Mouse (Mus musculus): Measurements from ENCODE around the gene Etv6. TPM values are rescaled to one million over a fixed set of nuclear protein-coding genes. Genes with fewer than 3 reads are reported as not detected.
"Not testable (repeated sequence)": the region's sequence is repeated elsewhere in the genome, so short reads cannot be mapped to it uniquely, and the experiment has no call there.

Gene Etv6
- polyA plus RNA-seq (2016; fragmentation: Nextera tagmentation; extraction: Ambion mirVana): 16.4 and 17.8 TPM in 2 replicates

- Histone ChIP-seq H3K27ac (peak within 1 kb of the TSS; percentile 100), H3K4me1 (peaks cover 42% of the 10 kb centered on the region)
- under 1% methylated on average over 69 of the region's 78 CpGs for WGBS
Observed at GRCm38 (mm10) chr6:134035490-134036405, at the start of gene Etv6. Gene Etv6, plus strand, starts transcription at chr6:134035700.

GRCm38 (mm10) chr6:133986161-133986560 lies 49.3 kb upstream of the Etv6 start:
- Histone ChIP-seq H3K27me3 (ENCODE audit: low read depth, poor library complexity, severe bottlenecking) (no peaks in the 10 kb centered on the region), H3K27ac (no peak overlapping the region), H3K36me3 (no peaks in the 10 kb centered on the region), H3K9me3 (replicated peaks) (no peaks in the 10 kb centered on the region), H3K4me1 (peaks cover 13% of the 10 kb centered on the region), H3K4me3 (no peak overlapping the region)
- WGBS: 37% methylated on average over 2 of the region's 2 CpGs
- no peak for DNase-seq (ENCODE audit: low spot score)

More at GRCm38 (mm10) chr6:134035490-134036405, at the start of gene Etv6:
- H3K9me3 ChIP-seq (replicated peaks): no peaks in the 10 kb centered on the region
- H3K4me3 ChIP-seq: peak within 1 kb of the TSS; percentile 80
- peak; percentile 85 for DNase-seq (ENCODE audit: low spot score)
- no peaks in the 10 kb centered on the region for H3K27me3 ChIP-seq (ENCODE audit: low read depth, poor library complexity, severe bottlenecking)
- no peaks in the 10 kb centered on the region for H3K36me3 ChIP-seq

GRCm38 (mm10) chr6:133987068-133987591 lies 48.4 kb upstream of the Etv6 start:
- Histone ChIP-seq H3K27me3 (ENCODE audit: low read depth, poor library complexity, severe bottlenecking) (no peaks in the 10 kb centered on the region), H3K36me3 (no peaks in the 10 kb centered on the region), H3K4me1 (peaks cover 13% of the 10 kb centered on the region), H3K4me3 (no peak overlapping the region), H3K27ac (no peak overlapping the region), H3K9me3 (replicated peaks) (no peaks in the 10 kb centered on the region)
- WGBS: 69% methylated on average over 2 of the region's 2 CpGs
- no peak for DNase-seq (ENCODE audit: low spot score)

GRCm38 (mm10) chr6:133988011-133988410 lies 47.5 kb upstream of the Etv6 start:
- Histone ChIP-seq H3K36me3 (no peaks in the 10 kb centered on the region), H3K4me3 (no peak overlapping the region), H3K27me3 (ENCODE audit: low read depth, poor library complexity, severe bottlenecking) (no peaks in the 10 kb centered on the region), H3K4me1 (peaks cover 13% of the 10 kb centered on the region), H3K9me3 (replicated peaks) (no peaks in the 10 kb centered on the region), H3K27ac (no peak overlapping the region)
- DNase-seq (ENCODE audit: low spot score): no peak
- 66% methylated on average over 9 of the region's 9 CpGs for WGBS

- no peaks in the 10 kb centered on the region for H3K36me3 ChIP-seq
- no peaks in the 10 kb centered on the region for H3K4me1 ChIP-seq
- no peaks in the 10 kb centered on the region for H3K27me3 ChIP-seq (ENCODE audit: low read depth, poor library complexity, severe bottlenecking)
- no peaks in the 10 kb centered on the region for H3K9me3 ChIP-seq (replicated peaks)
- DNase-seq (ENCODE audit: low spot score): no peak
- 88% methylated on average over 2 of the region's 2 CpGs for WGBS
- H3K4me3 ChIP-seq: no peak overlapping the region
- H3K27ac ChIP-seq: no peak overlapping the region
Observed at GRCm38 (mm10) chr6:133997461-133997860, 38.0 kb upstream of the Etv6 start.

- Histone ChIP-seq H3K4me3 (no peak overlapping the region), H3K9me3 (replicated peaks) (no peaks in the 10 kb centered on the region), H3K4me1 (no peaks in the 10 kb centered on the region), H3K36me3 (no peaks in the 10 kb centered on the region), H3K27ac (no peak overlapping the region), H3K27me3 (ENCODE audit: low read depth, poor library complexity, severe bottlenecking) (no peaks in the 10 kb centered on the region)
- no peak for DNase-seq (ENCODE audit: low spot score)
- 58% methylated on average over 2 of the region's 2 CpGs for WGBS
Observed at GRCm38 (mm10) chr6:133997935-133998334, 37.6 kb upstream of the Etv6 start.

GRCm38 (mm10) chr6:134014488-134015110 lies 20.9 kb upstream of the Etv6 start:
- not testable (repeated sequence) for DNase-seq (ENCODE audit: low spot score); H3K36me3 ChIP-seq; H3K27ac ChIP-seq; H3K4me3 ChIP-seq; H3K27me3 ChIP-seq (ENCODE audit: low read depth, poor library complexity, severe bottlenecking); H3K9me3 ChIP-seq (replicated peaks); H3K4me1 ChIP-seq
- 59% methylated on average over 5 of the region's 12 CpGs for WGBS

- Histone ChIP-seq H3K4me3 (no peak overlapping the region), H3K27me3 (ENCODE audit: low read depth, poor library complexity, severe bottlenecking) (no peaks in the 10 kb centered on the region), H3K36me3 (no peaks in the 10 kb centered on the region), H3K9me3 (replicated peaks) (no peaks in the 10 kb centered on the region), H3K27ac (no peak overlapping the region), H3K4me1 (no peaks in the 10 kb centered on the region)
- WGBS: 90% methylated on average over 1 of the region's 1 CpGs
- DNase-seq (ENCODE audit: low spot score): no peak
Observed at GRCm38 (mm10) chr6:134018807-134019206, 16.7 kb upstream of the Etv6 start.

- H3K4me3 ChIP-seq: no peak overlapping the region
- no peak for DNase-seq (ENCODE audit: low spot score)
- WGBS: 84% methylated on average over 6 of the region's 6 CpGs
Observed at GRCm38 (mm10) chr6:134020821-134021220, 14.7 kb upstream of the Etv6 start.

GRCm38 (mm10) chr6:134026264-134026663 lies 9.2 kb upstream of the Etv6 start:
- H3K27ac ChIP-seq: no peak overlapping the region
- no peaks in the 10 kb centered on the region for H3K27me3 ChIP-seq (ENCODE audit: low read depth, poor library complexity, severe bottlenecking)
- DNase-seq (ENCODE audit: low spot score): no peak
- H3K36me3 ChIP-seq: no peaks in the 10 kb centered on the region
- no peaks in the 10 kb centered on the region for H3K4me1 ChIP-seq
- no peaks in the 10 kb centered on the region for H3K9me3 ChIP-seq (replicated peaks)
- WGBS: 88% methylated on average over 2 of the region's 2 CpGs
- no peak overlapping the region for H3K4me3 ChIP-seq

More at GRCm38 (mm10) chr6:134020821-134021220, 14.7 kb upstream of the Etv6 start:
- Histone ChIP-seq H3K27ac (no peak overlapping the region), H3K9me3 (replicated peaks) (no peaks in the 10 kb centered on the region), H3K36me3 (no peaks in the 10 kb centered on the region), H3K27me3 (ENCODE audit: low read depth, poor library complexity, severe bottlenecking) (no peaks in the 10 kb centered on the region), H3K4me1 (no peaks in the 10 kb centered on the region)

GRCm38 (mm10) chr6:134027022-134027421 lies 8.5 kb upstream of the Etv6 start:
- no peak for DNase-seq (ENCODE audit: low spot score)

GRCm38 (mm10) chr6:134032451-134032850 lies 3.0 kb upstream of the Etv6 start:
- WGBS: 35% methylated on average over 7 of the region's 7 CpGs
- peaks cover 12% of the 10 kb centered on the region for H3K4me1 ChIP-seq
- no peak for DNase-seq (ENCODE audit: low spot score)
- no peak overlapping the region for H3K27ac ChIP-seq
- H3K36me3 ChIP-seq: no peaks in the 10 kb centered on the region
- no peaks in the 10 kb centered on the region for H3K27me3 ChIP-seq (ENCODE audit: low read depth, poor library complexity, severe bottlenecking)
- H3K4me3 ChIP-seq: no peak overlapping the region
- no peaks in the 10 kb centered on the region for H3K9me3 ChIP-seq (replicated peaks)

More at GRCm38 (mm10) chr6:134027022-134027421, 8.5 kb upstream of the Etv6 start:
- Histone ChIP-seq H3K36me3 (no peaks in the 10 kb centered on the region), H3K4me1 (no peaks in the 10 kb centered on the region), H3K27me3 (ENCODE audit: low read depth, poor library complexity, severe bottlenecking) (no peaks in the 10 kb centered on the region), H3K9me3 (replicated peaks) (no peaks in the 10 kb centered on the region), H3K27ac (no peak overlapping the region), H3K4me3 (no peak overlapping the region)
- 92% methylated on average over 4 of the region's 4 CpGs for WGBS

- no peak for DNase-seq (ENCODE audit: low spot score)
- no peaks in the 10 kb centered on the region for H3K27me3 ChIP-seq (ENCODE audit: low read depth, poor library complexity, severe bottlenecking)
- no peaks in the 10 kb centered on the region for H3K36me3 ChIP-seq
- WGBS: 2% methylated on average over 8 of the region's 8 CpGs
- peaks cover 32% of the 10 kb centered on the region for H3K4me1 ChIP-seq
- H3K9me3 ChIP-seq (replicated peaks): no peaks in the 10 kb centered on the region
- H3K27ac ChIP-seq: peak overlapping the region; percentile 100
- H3K4me3 ChIP-seq: peak overlapping the region; percentile 80
Observed at GRCm38 (mm10) chr6:134034436-134034835, 1.1 kb upstream of the Etv6 start.
